26 mouse cellular contexts compared by ENCODE assay signal in genomic region chr17:73836601-73837000, GRCm38 (mm10). TPM values are rescaled to one million over a fixed set of nuclear protein-coding genes. Genes with fewer than 3 reads are reported as not detected.
A peak's percentile ranks its signal among the peaks of the same experiment; 100 is the strongest.
DNase-seq lines count a peak whose midpoint lies in the region; ATAC-seq lines count a peak whose summit lies in the region.
"Had no signal": no experiment of that assay in that cellular context is flagged by ENCODE, and none has a peak within 500 bp of the region (broad histone marks: within the 10 kb centered on the region; RNA-seq: fewer than 3 reads in every experiment).

No protein-coding gene starts in this region.

- 93% methylated on average over 3 of the region's 3 CpGs for WGBS in hindbrain, embryonic 14.5 days

- H3K4me3 ChIP-seq in hindbrain, embryonic 14.5 days (replicated peaks; ENCODE audit: low read length) = no peak overlapping the region
- H3K4me3 ChIP-seq: embryonic facial prominence, embryonic 13.5 days; forebrain, embryonic 10.5 days; heart, adult 2 months; heart, embryonic 12.5 days; hindbrain, embryonic 13.5 days; liver, embryonic 15.5 days; megakaryocyte, embryonic 14.5 days; midbrain, embryonic 12.5 days; myocyte; neural tube, embryonic 12.5 days; stomach, embryonic 15.5 days had no signal

- no peak for ATAC-seq in hindbrain, embryonic 14.5 days (ENCODE audit: low FRiP score)
- ATAC-seq: forebrain, embryonic 16.5 days had no signal

- no peaks in the 10 kb centered on the region for H3K9me3 ChIP-seq in hindbrain, embryonic 14.5 days (ENCODE audit: control insufficient read depth, low read length)
- H3K9me3 ChIP-seq: embryonic facial prominence, embryonic 13.5 days; forebrain, embryonic 10.5 days; heart, embryonic 12.5 days; hindbrain, embryonic 13.5 days; liver, embryonic 15.5 days; megakaryocyte, embryonic 14.5 days; midbrain, embryonic 12.5 days; neural tube, embryonic 12.5 days; stomach, embryonic 15.5 days had no signal

- H3K4me2 ChIP-seq in hindbrain, embryonic 14.5 days (replicated peaks) = no peak overlapping the region
- H3K4me2 ChIP-seq: embryonic facial prominence, embryonic 13.5 days; heart, embryonic 12.5 days; hindbrain, embryonic 13.5 days; liver, embryonic 15.5 days; midbrain, embryonic 12.5 days; neural tube, embryonic 12.5 days; stomach, embryonic 15.5 days had no signal

- no peaks in the 10 kb centered on the region for H3K36me3 ChIP-seq in hindbrain, embryonic 14.5 days (replicated peaks; ENCODE audit: control insufficient read depth, insufficient read depth)
- H3K36me3 ChIP-seq: embryonic facial prominence, embryonic 13.5 days; forebrain, embryonic 10.5 days; heart, embryonic 12.5 days; liver, embryonic 15.5 days; midbrain, embryonic 12.5 days; neural tube, embryonic 12.5 days; stomach, embryonic 15.5 days had no signal

- no peak overlapping the region for H3K27ac ChIP-seq in hindbrain, embryonic 14.5 days
- H3K27ac ChIP-seq: embryonic facial prominence, embryonic 13.5 days; forebrain, embryonic 10.5 days; heart, adult 2 months; hindbrain, embryonic 13.5 days; liver, embryonic 15.5 days; midbrain, embryonic 12.5 days; neural tube, embryonic 12.5 days; stomach, embryonic 15.5 days had no signal

- intact Hi-C loops in gastrocnemius, postnatal 36 days (cut with DNase I) = no loop called here

- H3K4me1 ChIP-seq in hindbrain, embryonic 14.5 days (replicated peaks; ENCODE audit: control insufficient read depth, insufficient read depth, low read length) = no peaks in the 10 kb centered on the region
- H3K4me1 ChIP-seq: embryonic facial prominence, embryonic 13.5 days; hindbrain, embryonic 13.5 days; liver, embryonic 15.5 days; midbrain, embryonic 12.5 days; neural tube, embryonic 12.5 days; stomach, embryonic 15.5 days had no signal

- no peaks in the 10 kb centered on the region for H3K27me3 ChIP-seq in hindbrain, embryonic 14.5 days (ENCODE audit: control insufficient read depth, insufficient read depth, low read length)
- H3K27me3 ChIP-seq: CH12.LX; embryonic facial prominence, embryonic 13.5 days; heart, embryonic 12.5 days; hindbrain, embryonic 13.5 days; liver, embryonic 15.5 days; midbrain, embryonic 12.5 days; neural tube, embryonic 12.5 days; stomach, embryonic 15.5 days had no signal

- DNase-seq in gastrocnemius, postnatal 25 days = peak; percentile 15
- DNase-seq in gastrocnemius, postnatal 36 days = no peak
- DNase-seq in NIH3T3 (ENCODE audit: low read depth) (peak; percentile 68), adipocyte (ENCODE audit: low spot score) (peak; percentile 77)
- peak; percentile 46 for DNase-seq in lung, postnatal 36 days
- DNase-seq in hindbrain, embryonic 14.5 days (ENCODE audit: low spot score) = no peak
- DNase-seq: adrenal gland, adult 2 months; cerebellum, adult 11 months; gastrocnemius, postnatal 10 days; heart, adult 2 months; heart, postnatal 4 days; kidney, adult 11 months; kidney, postnatal 25 days; liver had no signal

- no peak overlapping the region for H3K9ac ChIP-seq in hindbrain, embryonic 14.5 days
- H3K9ac ChIP-seq: embryonic facial prominence, embryonic 13.5 days; heart, embryonic 12.5 days; hindbrain, embryonic 13.5 days; liver, embryonic 15.5 days; midbrain, embryonic 12.5 days; neural tube, embryonic 12.5 days; stomach, embryonic 15.5 days had no signal

RNA-seq across cellular contexts. Expression of gene Ehd3, which starts 32.7 kb away (rescaled TPM):
- 1 to 10 TPM; 2.6 to 3.1 TPM for total RNA-seq in gastrocnemius, postnatal 25 days (2021)
- total RNA-seq in gastrocnemius, postnatal 36 days (2021) = 1 to 10 TPM; 3.4 to 3.6 TPM
- polyA plus RNA-seq in hindbrain, embryonic 14.5 days (2014; fragmentation: Nextera tagmentation; extraction: Ambion mirVana) = 20.0 and 21.4 TPM in 2 replicates

Comparison
In these comparisons a context has a peak if more than half of its experiments do, and no peak if none do; other contexts are left out.
1. DNase-seq: peak in gastrocnemius, postnatal 25 days (single experiment), NIH3T3 (single experiment), adipocyte (single experiment) and lung, postnatal 36 days (single experiment); none in gastrocnemius, postnatal 36 days (0 of 2) and hindbrain, embryonic 14.5 days (single experiment).